Mouse (Mus musculus) spleen, adult 2 months (tissue): ENCODE measurements at regions not wholly inside any gene's neighbourhood (a gene's known extent, or its start where the extent isn't known, plus 50 kb on each side); places are given as distances from the start of the nearest gene placed in this dataset.

Experiments used
- CTCF ChIP-seq: fragments of 200-500 bp; IDR thresholded peaks from 2 replicates; pipeline ENCODE4 v1.5.1; 2011; ENCODE audit warnings: mild to moderate bottlenecking, inconsistent platforms; ENCODE audit not compliant: insufficient read depth, insufficient read length, insufficient replicate concordance; ENCODE audit errors: extremely low read depth
- POLR2A ChIP-seq: fragments of 200-500 bp; IDR thresholded peaks from 2 replicates; pipeline ENCODE4 v1.6.1; 2011; ENCODE audit warnings: low read depth, low read length, inconsistent platforms

- no peak for TF ChIP-seq POLR2A
- no peak for TF ChIP-seq CTCF
These were observed 307.1 kb downstream of the Ptpru start for GRCm38 (mm10) chr4:131531003-131531402.
